9 mouse cellular contexts compared by ENCODE assay signal in genomic region chr4:155831831-155832230, GRCm38 (mm10). TPM values are rescaled to one million over a fixed set of nuclear protein-coding genes. Genes with fewer than 3 reads are reported as not detected.
A peak's percentile ranks its signal among the peaks of the same experiment; 100 is the strongest.
DNase-seq lines count a peak whose midpoint lies in the region; ATAC-seq and TF ChIP-seq lines count a peak whose summit lies in the region.
"Had no signal": no experiment of that assay in that cellular context is flagged by ENCODE, and none has a peak within 500 bp of the region (broad histone marks: within the 10 kb centered on the region; RNA-seq: fewer than 3 reads in every experiment).

No protein-coding gene starts in this region.

- peak overlapping the region; percentile 81 for H3K4me3 ChIP-seq in heart, embryonic 13.5 days
- H3K4me3 ChIP-seq in bone marrow, adult 2 months (replicated peaks; ENCODE audit: control insufficient read depth, low read depth, low read length), result peak overlapping the region; percentile 96
- peak overlapping the region; percentile 64 for H3K4me3 ChIP-seq in hindbrain, embryonic 14.5 days (replicated peaks; ENCODE audit: low read length)
- H3K4me3 ChIP-seq in liver, embryonic 16.5 days (ENCODE audit: low read depth, low read length), result peak overlapping the region; percentile 90

- no peaks in the 10 kb centered on the region for H3K9me3 ChIP-seq in heart, embryonic 13.5 days
- H3K9me3 ChIP-seq in hindbrain, embryonic 14.5 days (ENCODE audit: control insufficient read depth, low read length), result no peaks in the 10 kb centered on the region
- no peaks in the 10 kb centered on the region for H3K9me3 ChIP-seq in liver, embryonic 16.5 days (replicated peaks; ENCODE audit: control insufficient read depth, low read length)

- peak; percentile 11 for ATAC-seq in heart, embryonic 13.5 days (ENCODE audit: extremely low read depth, insufficient number of reproducible peaks, low FRiP score, low TSS enrichment)
- ATAC-seq in hindbrain, embryonic 14.5 days (ENCODE audit: low FRiP score), result peak; percentile 35
- ATAC-seq in liver, embryonic 16.5 days (ENCODE audit: low read depth), result peak; percentile 20
- ATAC-seq in frontal cortex, adult (ENCODE audit: low TSS enrichment), result no peak

- H3K9ac ChIP-seq in heart, embryonic 13.5 days, result peak overlapping the region; percentile 88
- peak overlapping the region; percentile 89 for H3K9ac ChIP-seq in hindbrain, embryonic 14.5 days
- H3K9ac ChIP-seq in liver, embryonic 16.5 days (ENCODE audit: low read depth, low read length), result peak overlapping the region; percentile 92

- peak overlapping the region; percentile 92 for H3K27ac ChIP-seq in heart, embryonic 13.5 days (replicated peaks)
- peak overlapping the region; percentile 91 for H3K27ac ChIP-seq in bone marrow, adult 2 months (ENCODE audit: control insufficient read depth, insufficient read depth, low read depth, low read length, poor library complexity)
- peak overlapping the region; percentile 89 for H3K27ac ChIP-seq in hindbrain, embryonic 14.5 days
- peak overlapping the region; percentile 93 for H3K27ac ChIP-seq in liver, embryonic 16.5 days (ENCODE audit: low read length)

- no peak for DNase-seq in heart, adult 18-20 months
- DNase-seq in hindbrain, embryonic 14.5 days (ENCODE audit: low spot score), result no peak
- no peak for DNase-seq in right cerebral cortex, postnatal 25 days
- no peak for DNase-seq in urinary bladder, postnatal 10 days (ENCODE audit: low spot score)

- H3K27me3 ChIP-seq in heart, embryonic 13.5 days (replicated peaks), result no peaks in the 10 kb centered on the region
- no peaks in the 10 kb centered on the region for H3K27me3 ChIP-seq in hindbrain, embryonic 14.5 days (ENCODE audit: control insufficient read depth, insufficient read depth, low read length)
- H3K27me3 ChIP-seq in liver, embryonic 16.5 days (ENCODE audit: control insufficient read depth, insufficient read depth, low read depth, low read length), result no peaks in the 10 kb centered on the region
- H3K27me3 ChIP-seq: Patski had no signal

- H3K4me1 ChIP-seq in heart, embryonic 13.5 days, result peaks cover 27% of the 10 kb centered on the region
- peaks cover 4% of the 10 kb centered on the region for H3K4me1 ChIP-seq in bone marrow, adult 2 months (ENCODE audit: control insufficient read depth, insufficient read depth, low read length)
- peaks cover 19% of the 10 kb centered on the region for H3K4me1 ChIP-seq in hindbrain, embryonic 14.5 days (replicated peaks; ENCODE audit: control insufficient read depth, insufficient read depth, low read length)
- peaks cover 24% of the 10 kb centered on the region for H3K4me1 ChIP-seq in liver, embryonic 16.5 days (ENCODE audit: control insufficient read depth, low read depth, low read length)

- H3K4me2 ChIP-seq in heart, embryonic 13.5 days, result peak overlapping the region; percentile 98
- H3K4me2 ChIP-seq in hindbrain, embryonic 14.5 days (replicated peaks), result peak overlapping the region; percentile 99
- peak overlapping the region; percentile 87 for H3K4me2 ChIP-seq in liver, embryonic 16.5 days (ENCODE audit: low read depth, low read length)

- 2% methylated on average over 25 of the region's 25 CpGs for WGBS in heart, embryonic 13.5 days
- WGBS in bone marrow, adult 2 months, result under 1% methylated on average over 25 of the region's 25 CpGs
- WGBS in hindbrain, embryonic 14.5 days, result under 1% methylated on average over 25 of the region's 25 CpGs
- WGBS in liver, embryonic 16.5 days (ENCODE audit: insufficient replicate concordance), result under 1% methylated on average over 25 of the region's 25 CpGs

- H3K36me3 ChIP-seq in heart, embryonic 13.5 days, result peaks cover 34% of the 10 kb centered on the region
- peaks cover 29% of the 10 kb centered on the region for H3K36me3 ChIP-seq in hindbrain, embryonic 14.5 days (replicated peaks; ENCODE audit: control insufficient read depth, insufficient read depth)
- peaks cover 9% of the 10 kb centered on the region for H3K36me3 ChIP-seq in liver, embryonic 16.5 days (ENCODE audit: control insufficient read depth, insufficient read depth)

- no peak for TF ChIP-seq POLR2A in bone marrow, adult 2 months (IDR thresholded peaks at IDR 0.05; ENCODE audit: borderline replicate concordance, control insufficient read depth, low read depth, low read length)

- TF ChIP-seq CTCF in bone marrow, adult 2 months (IDR thresholded peaks at IDR 0.05; ENCODE audit: control insufficient read depth, insufficient read depth, low read length), result no peak

RNA-seq across cellular contexts. Expression of gene Aurkaip1, which starts 0.8 kb away (rescaled TPM):
- polyA plus RNA-seq in heart, embryonic 13.5 days (2015; fragmentation: Nextera tagmentation; extraction: Ambion mirVana), result 126 and 144 TPM in 2 replicates
- total RNA-seq in heart, adult 18-20 months (2021), result 100 to 1,000 TPM; 106 to 108 TPM
- 53.9 and 114 TPM in 2 replicates for polyA plus RNA-seq in bone marrow, adult 2 months (2011; ENCODE audit: insufficient read depth, insufficient read length, low replicate concordance, missing spikeins)
- polyA plus RNA-seq in hindbrain, embryonic 14.5 days (2014; fragmentation: Nextera tagmentation; extraction: Ambion mirVana), result 114 and 126 TPM in 2 replicates
- polyA plus RNA-seq in liver, embryonic 16.5 days (2015; fragmentation: Nextera tagmentation; extraction: Ambion mirVana), result 91.8 and 99.9 TPM in 2 replicates

RNA-seq across cellular contexts. Expression of gene Mxra8, which starts 7.6 kb away (rescaled TPM):
- 56.7 and 59.3 TPM in 2 replicates for polyA plus RNA-seq in heart, embryonic 13.5 days (2015; fragmentation: Nextera tagmentation; extraction: Ambion mirVana)
- 10 to 100 TPM; 22.0 to 26.6 TPM for total RNA-seq in heart, adult 18-20 months (2021)
- 8.1 and 12.4 TPM in 2 replicates for polyA plus RNA-seq in bone marrow, adult 2 months (2011; ENCODE audit: insufficient read depth, insufficient read length, low replicate concordance, missing spikeins)
- polyA plus RNA-seq in hindbrain, embryonic 14.5 days (2014; fragmentation: Nextera tagmentation; extraction: Ambion mirVana), result 24.5 and 25.8 TPM in 2 replicates
- 8.2 and 10.2 TPM in 2 replicates for polyA plus RNA-seq in liver, embryonic 16.5 days (2015; fragmentation: Nextera tagmentation; extraction: Ambion mirVana)

RNA-seq across cellular contexts. Expression of gene Dvl1, which starts 15.4 kb away (rescaled TPM):
- 2.8 and 2.9 TPM in 2 replicates for polyA plus RNA-seq in heart, embryonic 13.5 days (2015; fragmentation: Nextera tagmentation; extraction: Ambion mirVana)
- total RNA-seq in heart, adult 18-20 months (2021), result 10 to 100 TPM; 45.0 to 51.5 TPM
- 21.0 and 50.2 TPM in 2 replicates for polyA plus RNA-seq in bone marrow, adult 2 months (2011; ENCODE audit: insufficient read depth, insufficient read length, low replicate concordance, missing spikeins)
- 13.6 and 15.6 TPM in 2 replicates for polyA plus RNA-seq in hindbrain, embryonic 14.5 days (2014; fragmentation: Nextera tagmentation; extraction: Ambion mirVana)
- polyA plus RNA-seq in liver, embryonic 16.5 days (2015; fragmentation: Nextera tagmentation; extraction: Ambion mirVana), result 1.9 TPM in 2 replicates

RNA-seq across cellular contexts. Expression of gene Ccnl2, which starts 19.5 kb away (rescaled TPM):
- polyA plus RNA-seq in heart, embryonic 13.5 days (2015; fragmentation: Nextera tagmentation; extraction: Ambion mirVana), result 97.1 and 113 TPM in 2 replicates
- total RNA-seq in heart, adult 18-20 months (2021), result 10 to 100 TPM; 17.9 to 25.7 TPM
- 92.0 and 149 TPM in 2 replicates for polyA plus RNA-seq in bone marrow, adult 2 months (2011; ENCODE audit: insufficient read depth, insufficient read length, low replicate concordance, missing spikeins)
- polyA plus RNA-seq in hindbrain, embryonic 14.5 days (2014; fragmentation: Nextera tagmentation; extraction: Ambion mirVana), result 131 and 133 TPM in 2 replicates
- 69.7 and 79.8 TPM in 2 replicates for polyA plus RNA-seq in liver, embryonic 16.5 days (2015; fragmentation: Nextera tagmentation; extraction: Ambion mirVana)

RNA-seq across cellular contexts. Expression of gene Mrpl20, which starts 29.2 kb away (rescaled TPM):
- 138 and 157 TPM in 2 replicates for polyA plus RNA-seq in heart, embryonic 13.5 days (2015; fragmentation: Nextera tagmentation; extraction: Ambion mirVana)
- total RNA-seq in heart, adult 18-20 months (2021), result 10 to 100 TPM; 76.7 to 79.8 TPM
- 146 and 244 TPM in 2 replicates for polyA plus RNA-seq in bone marrow, adult 2 months (2011; ENCODE audit: insufficient read depth, insufficient read length, low replicate concordance, missing spikeins)
- 265 and 267 TPM in 2 replicates for polyA plus RNA-seq in hindbrain, embryonic 14.5 days (2014; fragmentation: Nextera tagmentation; extraction: Ambion mirVana)
- polyA plus RNA-seq in liver, embryonic 16.5 days (2015; fragmentation: Nextera tagmentation; extraction: Ambion mirVana), result 115 and 133 TPM in 2 replicates
